Mouse (Mus musculus): ENCODE measurements at regions not wholly inside any gene's neighbourhood (a gene's known extent, or its start where the extent isn't known, plus 50 kb on each side); places are given as distances from the start of the nearest gene placed in this dataset.
A peak's percentile ranks its signal among the peaks of the same experiment; 100 is the strongest.

DNA sequence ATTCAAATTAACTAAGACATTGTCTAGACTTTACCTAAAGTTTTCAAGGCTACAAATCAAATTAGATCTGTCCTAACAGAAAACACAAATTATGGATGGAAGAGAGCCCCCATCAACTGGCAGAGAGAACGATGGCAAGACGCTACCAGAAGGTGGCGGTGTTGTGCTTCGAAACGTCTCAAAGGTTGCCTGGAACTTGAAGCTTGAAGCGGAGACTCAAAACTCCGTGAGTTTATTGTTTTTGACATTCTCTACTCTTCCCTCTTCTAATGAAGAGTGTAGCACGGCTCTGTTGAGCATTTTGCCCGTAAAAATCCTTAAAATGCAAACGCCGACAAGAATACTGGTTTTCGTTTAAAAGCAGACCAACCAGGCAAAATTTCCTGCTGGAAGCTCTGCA, 62.4 kb upstream of the Daam1 start:
- WGBS: 5% methylated on average over 12 of the region's 12 CpGs
- Histone ChIP-seq H3K4me3 (ENCODE audit: control insufficient read depth, insufficient read depth, low read length) (no peak overlapping the region), H3K4me1 (replicated peaks; ENCODE audit: control insufficient read depth, insufficient read depth, low read length) (no peaks in the 10 kb centered on the region), H3K27me3 (ENCODE audit: control insufficient read depth, insufficient read depth, low read length) (no peaks in the 10 kb centered on the region), H3K27ac (ENCODE audit: control insufficient read depth, insufficient read depth, low read length) (no peak overlapping the region), H3K36me3 (ENCODE audit: control insufficient read depth, insufficient read depth, low read length) (no peaks in the 10 kb centered on the region)
- peak; percentile 65 for DNase-seq
- no peak for TF ChIP-seq POLR2A (IDR thresholded peaks at IDR 0.05; ENCODE audit: control insufficient read depth, extremely low read depth, insufficient read depth, low read length, poor library complexity)
- TF ChIP-seq CTCF (IDR thresholded peaks at IDR 0.05; ENCODE audit: borderline replicate concordance, control insufficient read depth, extremely low read depth, insufficient read depth, low read length, poor library complexity): no peak

- WGBS: 48% methylated on average over 9 of the region's 9 CpGs
- Histone ChIP-seq H3K27ac (ENCODE audit: control insufficient read depth, insufficient read depth, low read length) (no peak overlapping the region), H3K27me3 (ENCODE audit: control insufficient read depth, insufficient read depth, low read length) (no peaks in the 10 kb centered on the region), H3K36me3 (ENCODE audit: control insufficient read depth, insufficient read depth, low read length) (no peaks in the 10 kb centered on the region), H3K4me1 (replicated peaks; ENCODE audit: control insufficient read depth, insufficient read depth, low read length) (no peaks in the 10 kb centered on the region), H3K4me3 (ENCODE audit: control insufficient read depth, insufficient read depth, low read length) (no peak overlapping the region)
- TF ChIP-seq CTCF (IDR thresholded peaks at IDR 0.05; ENCODE audit: borderline replicate concordance, control insufficient read depth, extremely low read depth, insufficient read depth, low read length, poor library complexity): no peak
- TF ChIP-seq POLR2A (IDR thresholded peaks at IDR 0.05; ENCODE audit: control insufficient read depth, extremely low read depth, insufficient read depth, low read length, poor library complexity): no peak
- DNase-seq: no peak
Observed at GRCm38 (mm10) chr12:71768890-71769289, 62.0 kb upstream of the Daam1 start.

DNA sequence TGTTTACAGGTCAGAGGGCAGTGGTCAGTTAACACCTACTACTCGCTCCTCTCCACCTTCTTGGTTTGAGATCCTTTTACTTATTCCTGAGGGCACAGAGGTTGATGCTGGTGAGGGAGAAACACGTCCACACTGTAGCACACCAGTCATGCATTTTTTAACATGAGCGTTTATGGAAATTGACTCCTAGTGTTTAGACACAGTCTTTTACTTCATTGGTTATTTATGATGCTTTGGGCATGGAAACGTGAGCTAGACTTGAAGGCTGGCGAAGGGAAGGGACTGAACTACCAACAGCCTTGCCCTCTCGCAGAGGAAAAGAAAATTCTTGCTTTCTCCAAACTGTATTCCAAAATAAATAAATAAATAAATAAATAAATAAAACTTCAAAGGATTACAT, 61.6 kb upstream of the Daam1 start:
- WGBS: 84% methylated on average over 6 of the region's 6 CpGs
- Histone ChIP-seq H3K36me3 (ENCODE audit: control insufficient read depth, insufficient read depth, low read length) (no peaks in the 10 kb centered on the region), H3K4me1 (replicated peaks; ENCODE audit: control insufficient read depth, insufficient read depth, low read length) (no peaks in the 10 kb centered on the region), H3K27ac (ENCODE audit: control insufficient read depth, insufficient read depth, low read length) (no peak overlapping the region), H3K27me3 (ENCODE audit: control insufficient read depth, insufficient read depth, low read length) (no peaks in the 10 kb centered on the region), H3K4me3 (ENCODE audit: control insufficient read depth, insufficient read depth, low read length) (no peak overlapping the region)
- TF ChIP-seq CTCF (IDR thresholded peaks at IDR 0.05; ENCODE audit: borderline replicate concordance, control insufficient read depth, extremely low read depth, insufficient read depth, low read length, poor library complexity) (no peak), POLR2A (IDR thresholded peaks at IDR 0.05; ENCODE audit: control insufficient read depth, extremely low read depth, insufficient read depth, low read length, poor library complexity) (no peak)
- no peak for DNase-seq

DNA sequence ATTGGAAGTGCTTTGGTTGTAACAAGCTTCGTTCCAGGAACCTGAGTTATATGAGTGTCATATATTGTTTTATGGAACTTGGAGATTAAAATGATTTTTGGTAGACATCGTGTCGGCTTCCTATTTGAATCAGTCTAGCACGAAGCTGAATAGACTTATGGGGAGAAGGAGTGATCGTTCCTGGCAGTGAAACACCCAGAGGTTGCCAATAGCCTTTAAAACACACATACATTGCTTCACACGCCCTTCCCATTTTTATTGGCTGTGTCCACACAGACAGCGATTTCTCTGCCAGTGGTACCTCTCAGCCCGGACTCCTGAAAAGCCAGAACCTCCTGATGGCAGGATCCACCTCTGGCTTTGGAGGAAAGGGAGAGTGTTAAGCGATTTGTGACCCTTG, 57.0 kb upstream of the Daam1 start:
- Histone ChIP-seq H3K27me3 (ENCODE audit: control insufficient read depth, insufficient read depth, low read length) (no peaks in the 10 kb centered on the region), H3K36me3 (ENCODE audit: control insufficient read depth, insufficient read depth, low read length) (no peaks in the 10 kb centered on the region), H3K4me1 (replicated peaks; ENCODE audit: control insufficient read depth, insufficient read depth, low read length) (no peaks in the 10 kb centered on the region), H3K27ac (ENCODE audit: control insufficient read depth, insufficient read depth, low read length) (no peak overlapping the region), H3K4me3 (ENCODE audit: control insufficient read depth, insufficient read depth, low read length) (no peak overlapping the region)
- 80% methylated on average over 9 of the region's 9 CpGs for WGBS
- DNase-seq: no peak
- TF ChIP-seq POLR2A (IDR thresholded peaks at IDR 0.05; ENCODE audit: control insufficient read depth, extremely low read depth, insufficient read depth, low read length, poor library complexity) (no peak), CTCF (IDR thresholded peaks at IDR 0.05; ENCODE audit: borderline replicate concordance, control insufficient read depth, extremely low read depth, insufficient read depth, low read length, poor library complexity) (no peak)

- H3K4me1 ChIP-seq (replicated peaks; ENCODE audit: control insufficient read depth, insufficient read depth, low read length): no peaks in the 10 kb centered on the region
- no peaks in the 10 kb centered on the region for H3K36me3 ChIP-seq (ENCODE audit: control insufficient read depth, insufficient read depth, low read length)
- WGBS: 92% methylated on average over 12 of the region's 12 CpGs
- TF ChIP-seq POLR2A (IDR thresholded peaks at IDR 0.05; ENCODE audit: control insufficient read depth, extremely low read depth, insufficient read depth, low read length, poor library complexity): no peak
- no peak for TF ChIP-seq CTCF (IDR thresholded peaks at IDR 0.05; ENCODE audit: borderline replicate concordance, control insufficient read depth, extremely low read depth, insufficient read depth, low read length, poor library complexity)
- no peak overlapping the region for H3K4me3 ChIP-seq (ENCODE audit: control insufficient read depth, insufficient read depth, low read length)
- no peak overlapping the region for H3K27ac ChIP-seq (ENCODE audit: control insufficient read depth, insufficient read depth, low read length)
- no peak for DNase-seq
- H3K27me3 ChIP-seq (ENCODE audit: control insufficient read depth, insufficient read depth, low read length): no peaks in the 10 kb centered on the region
Observed at GRCm38 (mm10) chr12:71775126-71775525, 55.8 kb upstream of the Daam1 start.

DNA sequence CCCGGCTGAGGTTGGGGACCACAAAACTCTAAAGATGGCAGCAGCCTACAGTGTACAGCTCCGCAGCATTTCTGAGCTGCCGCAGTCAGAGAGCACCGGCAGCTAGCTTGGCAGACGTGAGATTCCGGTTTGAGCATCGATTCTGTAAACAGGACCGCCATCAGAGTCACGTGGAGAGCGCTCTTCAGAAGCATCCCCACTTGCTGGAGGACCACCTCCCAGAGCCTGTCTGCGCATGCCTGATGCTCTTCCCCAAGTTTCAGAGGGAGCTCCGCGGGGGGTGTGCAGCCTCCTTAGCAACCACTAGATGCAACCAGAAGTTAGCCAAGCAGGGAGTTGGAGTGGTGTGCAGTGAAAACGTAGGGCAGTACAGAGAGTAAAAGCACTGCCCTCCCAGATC, 52.7 kb upstream of the Daam1 start:
- WGBS: 60% methylated on average over 14 of the region's 14 CpGs
- Histone ChIP-seq H3K27me3 (ENCODE audit: control insufficient read depth, insufficient read depth, low read length) (no peaks in the 10 kb centered on the region), H3K27ac (ENCODE audit: control insufficient read depth, insufficient read depth, low read length) (no peak overlapping the region), H3K4me3 (ENCODE audit: control insufficient read depth, insufficient read depth, low read length) (no peak overlapping the region), H3K4me1 (replicated peaks; ENCODE audit: control insufficient read depth, insufficient read depth, low read length) (no peaks in the 10 kb centered on the region), H3K36me3 (ENCODE audit: control insufficient read depth, insufficient read depth, low read length) (no peaks in the 10 kb centered on the region)
- DNase-seq: no peak
- no peak for TF ChIP-seq POLR2A (IDR thresholded peaks at IDR 0.05; ENCODE audit: control insufficient read depth, extremely low read depth, insufficient read depth, low read length, poor library complexity)
- no peak for TF ChIP-seq CTCF (IDR thresholded peaks at IDR 0.05; ENCODE audit: borderline replicate concordance, control insufficient read depth, extremely low read depth, insufficient read depth, low read length, poor library complexity)

DNA sequence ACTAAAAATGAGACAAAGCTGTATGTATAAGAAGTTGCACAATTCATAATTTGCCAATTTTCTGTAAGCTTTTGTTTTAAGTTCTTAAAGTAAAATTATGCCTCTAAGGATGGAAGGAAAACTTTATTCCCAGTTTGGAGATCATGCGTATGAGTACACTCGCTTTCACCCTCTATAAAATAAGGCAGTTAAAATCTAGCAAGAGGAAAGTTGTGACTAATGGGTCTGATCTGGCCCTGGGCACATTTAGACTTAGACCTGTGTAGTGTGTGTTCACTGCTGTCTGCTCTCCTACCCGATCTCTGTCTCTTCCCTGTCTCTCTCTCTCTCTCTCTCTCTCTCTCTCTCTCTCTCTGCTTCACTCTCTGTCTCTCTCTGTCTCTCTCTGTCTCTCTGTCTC, 51.9 kb upstream of the Daam1 start:
- no peak overlapping the region for H3K4me3 ChIP-seq (ENCODE audit: control insufficient read depth, insufficient read depth, low read length)
- no peak for DNase-seq
- H3K4me1 ChIP-seq (replicated peaks; ENCODE audit: control insufficient read depth, insufficient read depth, low read length): no peaks in the 10 kb centered on the region
- TF ChIP-seq CTCF (IDR thresholded peaks at IDR 0.05; ENCODE audit: borderline replicate concordance, control insufficient read depth, extremely low read depth, insufficient read depth, low read length, poor library complexity) (no peak), POLR2A (IDR thresholded peaks at IDR 0.05; ENCODE audit: control insufficient read depth, extremely low read depth, insufficient read depth, low read length, poor library complexity) (no peak)
- H3K27ac ChIP-seq (ENCODE audit: control insufficient read depth, insufficient read depth, low read length): no peak overlapping the region
- H3K36me3 ChIP-seq (ENCODE audit: control insufficient read depth, insufficient read depth, low read length): no peaks in the 10 kb centered on the region
- no peaks in the 10 kb centered on the region for H3K27me3 ChIP-seq (ENCODE audit: control insufficient read depth, insufficient read depth, low read length)
- WGBS: 88% methylated on average over 3 of the region's 3 CpGs
